Mouse (Mus musculus): ENCODE results near the gene Arpc4. TPM values are rescaled to one million over a fixed set of nuclear protein-coding genes. Genes with fewer than 3 reads are reported as not detected.

Arpc4 gene
- 150 and 190 TPM in 2 replicates for total RNA-seq (2012; rRNA removed)
- 202 and 234 TPM in 2 replicates for total RNA-seq (2014; rRNA removed)
- 314 and 345 TPM in 2 replicates for polyA plus RNA-seq (2012; ENCODE audit: insufficient read length, low read depth)

DNA sequence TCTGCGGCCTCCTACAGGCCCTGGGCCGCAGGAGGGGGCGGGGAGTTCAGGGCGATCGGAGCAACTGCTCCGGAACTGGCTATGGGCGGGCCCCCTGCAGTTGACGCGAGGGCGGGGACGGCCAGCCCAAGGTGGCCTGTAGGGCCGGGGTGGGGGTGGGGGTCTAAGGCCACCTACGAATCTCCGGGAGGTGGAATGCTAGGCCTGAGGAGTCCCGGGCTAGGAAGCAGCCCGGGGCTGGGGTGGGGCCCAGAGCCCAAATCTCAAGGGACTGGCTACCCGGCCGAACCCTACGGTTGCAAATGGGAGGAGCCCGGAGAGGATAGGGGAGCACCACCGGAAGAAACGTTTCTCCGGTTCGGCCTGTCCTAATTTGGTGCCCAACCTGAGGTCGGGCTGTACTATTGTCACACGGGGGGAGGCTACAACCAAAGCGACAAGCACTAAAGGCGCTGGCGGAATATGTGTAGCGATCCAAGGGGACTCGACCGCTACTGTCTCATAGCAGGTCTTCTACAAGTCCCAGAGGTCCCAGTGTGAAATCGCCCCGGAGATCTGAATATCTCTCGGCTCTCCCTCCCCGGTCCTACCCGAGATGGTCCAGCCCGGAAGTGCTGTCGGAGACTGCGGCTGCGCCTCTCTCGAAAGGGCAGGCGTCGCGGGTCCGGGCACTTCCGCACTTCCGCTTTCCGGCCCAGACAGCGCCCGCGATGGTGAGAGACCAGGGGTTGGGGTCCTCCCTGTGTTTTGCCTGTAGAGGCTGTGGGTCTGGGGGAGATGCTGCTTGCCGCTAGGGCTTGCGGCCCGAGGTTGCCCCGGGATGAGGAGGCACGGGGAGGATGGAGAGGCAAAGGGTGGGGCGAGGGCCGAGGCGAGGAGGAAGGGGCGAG lies at the start of gene Arpc4, which contains the start of gene Tada3:
Arpc4 (plus strand) TSS at position 620 of the 890 bp plus-strand sequence.
Tada3 (minus strand) TSS at position 388 of the 890 bp plus-strand sequence.
- Histone ChIP-seq H3K4me1 (ENCODE audit: control insufficient read depth in 1 of 2, insufficient read depth in 2 of 2) (peaks cover 8 to 27% of the 10 kb centered on the region in 2 experiments; a peak in 3 of 4 replicates), H3K36me3 (replicated peaks in 1 of 2; ENCODE audit: control insufficient read depth in 1 of 2, insufficient read depth in 1 of 2, low read length in 1 of 2) (peaks cover 39 to 59% of the 10 kb centered on the region in 2 experiments), H3K27ac (ENCODE audit: insufficient read depth, low read depth) (peak within 1 kb of the TSS; percentile 71), H3K9ac (ENCODE audit: insufficient read depth, low read depth) (peak within 1 kb of the TSS; percentile 90), H3K79me2 (replicated peaks; ENCODE audit: control insufficient read depth, extremely low read depth, insufficient read depth, poor library complexity, severe bottlenecking) (peaks cover 42% of the 10 kb centered on the region), H3K27me3 (replicated peaks) (no peaks in the 10 kb centered on the region), H3K9me3 (replicated peaks; ENCODE audit: low read length) (no peaks in the 10 kb centered on the region), H3K4me2 (ENCODE audit: insufficient read depth, low read depth, poor library complexity, severe bottlenecking) (peak within 1 kb of the TSS; percentile 89), H3K4me3 (replicated peaks in 1 of 3; ENCODE audit: low read depth in 2 of 3, low read length in 2 of 3, poor library complexity in 1 of 3) (peak within 1 kb of the TSS; percentile 86 to 99 (median 95))
- dilution Hi-C loops (cut with MboI; ENCODE audit: extremely low pct_ligation_motif_present, extremely low pct_unique_long_range_greater_than_20kb, low sequenced_read_pairs): no loop called here
- in situ Hi-C loops (cut with MboI; ENCODE audit: low pct_ligation_motif_present, low pct_unique_long_range_greater_than_20kb, low sequenced_read_pairs): no loop called here
- peak; percentile 96 for DNase-seq (ENCODE audit: extremely low read depth)
- TF ChIP-seq NRF1 (IDR thresholded peaks at IDR 0.05; ENCODE audit: low read depth, low read length): peak; percentile 84
- no peak for TF ChIP-seq MAFK (IDR thresholded peaks at IDR 0.05; ENCODE audit: insufficient replicate concordance, low read length)
- TF ChIP-seq SIN3A (IDR thresholded peaks at IDR 0.05; ENCODE audit: low read length): peak; percentile 88
- TF ChIP-seq POLR2AphosphoS2 (IDR thresholded peaks at IDR 0.05; ENCODE audit: low read depth, low read length): peak; percentile 69; the same call in 1 of the 2 replicates
- TF ChIP-seq PAX5 (IDR thresholded peaks at IDR 0.05; ENCODE audit: low read length): no peak
- no peak for TF ChIP-seq JUND (conservative IDR thresholded peaks at IDR 0.05; ENCODE audit: low read depth, low read length)
- TF ChIP-seq ELF1 (IDR thresholded peaks at IDR 0.05; ENCODE audit: low read depth, low read length): peak; percentile 98
- no peak for TF ChIP-seq JUN (IDR thresholded peaks at IDR 0.05; ENCODE audit: insufficient read depth, low read depth, low read length)
- TF ChIP-seq USF1 (IDR thresholded peaks at IDR 0.05; ENCODE audit: low read depth, low read length): no peak
- TF ChIP-seq USF2 (conservative IDR thresholded peaks at IDR 0.05; ENCODE audit: low read depth, low read length): no peak
- TF ChIP-seq MAZ (IDR thresholded peaks at IDR 0.05; ENCODE audit: low read depth, low read length): no peak; the same call in 1 of the 2 replicates
- peak; percentile 83 for TF ChIP-seq NELFE (IDR thresholded peaks at IDR 0.05; ENCODE audit: low read depth, low read length)
- no peak for TF ChIP-seq ETS1 (conservative IDR thresholded peaks at IDR 0.05; ENCODE audit: low read depth, low read length)
- no peak; the same call in none of the 2 replicates for TF ChIP-seq IRF4 (IDR thresholded peaks at IDR 0.05; ENCODE audit: low read depth, low read length)
- TF ChIP-seq ZMIZ1 (IDR thresholded peaks at IDR 0.05; ENCODE audit: low read depth, low read length): peak; percentile 81
- peak; percentile 92 for TF ChIP-seq TCF12 (IDR thresholded peaks at IDR 0.05; ENCODE audit: low read depth, low read length)
- TF ChIP-seq CTCF (conservative IDR thresholded peaks at IDR 0.05 in 1 of 2, IDR thresholded peaks at IDR 0.05 in 1 of 2; ENCODE audit: low read depth in 2 of 2, low read length in 2 of 2): no peak
- TF ChIP-seq UBTF (IDR thresholded peaks at IDR 0.05; ENCODE audit: low read depth, low read length): peak; percentile 54
- no peak for TF ChIP-seq RCOR1 (conservative IDR thresholded peaks at IDR 0.05; ENCODE audit: low read depth, low read length)
- TF ChIP-seq TBP (conservative IDR thresholded peaks at IDR 0.05; ENCODE audit: low read depth, low read length): peak; percentile 74; the same call in 1 of the 2 replicates
- TF ChIP-seq HCFC1 (IDR thresholded peaks at IDR 0.05; ENCODE audit: low read depth, low read length): peak; percentile 82
- TF ChIP-seq GABPA (IDR thresholded peaks at IDR 0.05; ENCODE audit: insufficient replicate concordance, low read depth, low read length): no peak
- TF ChIP-seq MAX (IDR thresholded peaks at IDR 0.05; ENCODE audit: low read length): no peak; the same call in 1 of the 2 replicates
- no peak for TF ChIP-seq SMC3 (IDR thresholded peaks at IDR 0.05; ENCODE audit: low read depth, low read length)
- peak; percentile 80 for TF ChIP-seq POLR2A (IDR thresholded peaks at IDR 0.05; ENCODE audit: low read depth, low read length)
- no peak for TF ChIP-seq ZKSCAN1 (IDR thresholded peaks at IDR 0.05; ENCODE audit: borderline replicate concordance, low read depth, low read length)
- no peak for TF ChIP-seq MEF2A (IDR thresholded peaks at IDR 0.05; ENCODE audit: borderline replicate concordance, low read depth, low read length)
- no peak for TF ChIP-seq E2F4 (IDR thresholded peaks at IDR 0.05; ENCODE audit: insufficient replicate concordance, low read depth, low read length)
- no peak for TF ChIP-seq ZC3H11A (IDR thresholded peaks at IDR 0.05; ENCODE audit: low read depth, low read length)
- TF ChIP-seq KAT2A (IDR thresholded peaks at IDR 0.05; ENCODE audit: insufficient replicate concordance, low read length): peak; percentile 42; the same call in 1 of the 2 replicates
- no peak for TF ChIP-seq ZNF384 (IDR thresholded peaks at IDR 0.05; ENCODE audit: low read depth, low read length)
- TF ChIP-seq RAD21 (IDR thresholded peaks at IDR 0.05; ENCODE audit: low read depth, low read length): no peak
- peak; percentile 29; the same call in 1 of the 2 replicates for TF ChIP-seq CHD2 (IDR thresholded peaks at IDR 0.05; ENCODE audit: low read length)
- peak; percentile 100 for TF ChIP-seq CHD1 (IDR thresholded peaks at IDR 0.05; ENCODE audit: low read depth, low read length)
- no peak for TF ChIP-seq EP300 (IDR thresholded peaks at IDR 0.05; ENCODE audit: low read length)
- peak; percentile 41; the same call in 1 of the 2 replicates for TF ChIP-seq MYC (IDR thresholded peaks at IDR 0.05; ENCODE audit: low read depth, low read length)
- TF ChIP-seq MXI1 (IDR thresholded peaks at IDR 0.05; ENCODE audit: low read depth, low read length): peak; percentile 36
- peak; percentile 55 for TF ChIP-seq BHLHE40 (IDR thresholded peaks at IDR 0.05; ENCODE audit: low read depth, low read length)
